Mouse (Mus musculus) embryonic facial prominence, embryonic 12.5 days (tissue): ENCODE data around the gene 4933415F23Rik. TPM values are rescaled to one million over a fixed set of nuclear protein-coding genes. Genes with fewer than 3 reads are reported as not detected.

Experiments
- ATAC-seq: fragments of 200-750 bp; cut with Nextera tagmentation; 2 replicates; pipeline ENCODE4 v1.8.0; 2017; ENCODE audit not compliant: insufficient number of reproducible peaks, insufficient read depth, low FRiP score, low TSS enrichment
- H3K27ac ChIP-seq: fragments of 300-500 bp; sonication (generic); 2 replicates; pipeline ENCODE4 v1.5.1; 2016; ENCODE audit warnings: mild to moderate bottlenecking
- H3K27me3 ChIP-seq: fragments of 300-500 bp; sonication (generic); 2 replicates; pipeline ENCODE4 v1.6.1; 2016; ENCODE audit warnings: mild to moderate bottlenecking, moderate library complexity
- H3K36me3 ChIP-seq: fragments of 300-500 bp; sonication (generic); 2 replicates; pipeline ENCODE4 v1.6.1; 2016; ENCODE audit warnings: mild to moderate bottlenecking
- H3K4me1 ChIP-seq: fragments of 300-500 bp; sonication (generic); 2 replicates; pipeline ENCODE4 v1.6.1; 2016
- H3K4me2 ChIP-seq: fragments of 300-500 bp; sonication (generic); replicated peaks from 2 replicates; pipeline ENCODE4 v1.6.1; 2016; ENCODE audit warnings: mild to moderate bottlenecking, moderate library complexity
- H3K4me3 ChIP-seq: fragments of 300-500 bp; sonication (generic); 2 replicates; pipeline ENCODE4 v1.5.1; 2016; ENCODE audit warnings: mild to moderate bottlenecking
- H3K9ac ChIP-seq: fragments of 300-500 bp; sonication (generic); 2 replicates; pipeline ENCODE4 v1.6.1; 2016; ENCODE audit warnings: mild to moderate bottlenecking, moderate library complexity
- H3K9me3 ChIP-seq: fragments of 300-500 bp; sonication (generic); 2 replicates; pipeline ENCODE4 v1.6.1; 2016; ENCODE audit warnings: mild to moderate bottlenecking, moderate library complexity
- WGBS: fragments of 180-500 bp; shearing (Covaris S2); methylation state at CpG from one replicate; pipeline ENCODE4 v1.1.7; 2016; 5-methylcytosine and 5-hydroxymethylcytosine counted together
- polyA plus RNA-seq: library from polyadenylated mRNA; unstranded; fragments of >200 nt; fragmentation: Nextera tagmentation; extraction: Ambion mirVana; gene quantifications from 2 replicates; pipeline ENCODE4 v1.2.1, GENCODE M21; 2016

The 4933415F23Rik gene
- polyA plus RNA-seq, 1 experiment from 2014 or later, result not detected

DNA sequence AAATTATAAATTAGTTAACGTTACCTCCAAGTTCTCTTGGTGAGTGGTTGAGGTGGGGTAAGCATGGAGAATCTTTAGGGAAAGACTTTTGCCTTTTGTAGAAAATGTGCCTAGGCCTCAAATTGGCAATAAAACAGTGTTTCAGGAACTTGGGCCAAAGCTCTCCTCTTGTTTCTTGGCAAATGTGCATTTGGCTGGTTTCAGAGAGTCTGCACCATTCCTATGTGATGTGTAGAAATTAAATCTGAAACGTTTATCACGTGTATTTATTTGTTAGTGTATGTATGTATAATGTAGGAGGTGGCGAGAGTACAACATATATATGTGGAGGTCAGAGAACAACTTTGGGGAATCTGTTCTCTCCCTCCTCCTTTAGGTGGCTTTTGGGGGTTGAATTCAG is 4.1 kb downstream of the 4933415F23Rik start:
- H3K36me3 ChIP-seq, result no peaks in the 10 kb centered on the region
- H3K9ac ChIP-seq, result no peak overlapping the region
- WGBS, result 81% methylated on average over 4 of the region's 4 CpGs
- no peaks in the 10 kb centered on the region for H3K9me3 ChIP-seq
- H3K27me3 ChIP-seq, result no peaks in the 10 kb centered on the region
- no peaks in the 10 kb centered on the region for H3K4me1 ChIP-seq
- H3K4me2 ChIP-seq, result no peak overlapping the region
- no peak overlapping the region for H3K4me3 ChIP-seq
- ATAC-seq, result no peak
- H3K27ac ChIP-seq, result no peak overlapping the region

DNA sequence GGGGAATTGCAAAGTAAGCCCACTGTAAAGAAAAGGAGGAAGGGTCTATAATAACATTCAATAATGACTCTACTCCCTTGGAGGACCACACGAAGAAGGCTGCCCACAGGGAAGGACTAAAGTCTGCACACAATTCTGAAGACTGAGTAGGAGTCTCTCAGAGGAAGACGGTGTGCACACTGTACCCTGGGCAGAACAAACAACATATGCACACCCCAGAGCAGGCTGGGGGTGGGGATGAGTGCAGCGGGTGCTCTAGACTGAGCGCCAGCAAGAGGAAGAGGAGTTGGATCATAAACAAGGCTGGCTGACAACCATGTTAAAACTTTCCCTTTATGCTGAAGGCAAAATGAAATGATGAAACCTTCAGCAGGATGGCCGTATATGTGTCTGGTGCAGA is 34.3 kb downstream of the 4933415F23Rik start:
- ATAC-seq, result no peak
- Histone ChIP-seq H3K4me2 (no peak overlapping the region), H3K36me3 (no peaks in the 10 kb centered on the region), H3K4me3 (no peak overlapping the region), H3K27ac (no peak overlapping the region), H3K9ac (no peak overlapping the region), H3K9me3 (no peaks in the 10 kb centered on the region), H3K4me1 (no peaks in the 10 kb centered on the region), H3K27me3 (no peaks in the 10 kb centered on the region)
- 78% methylated on average over 5 of the region's 5 CpGs for WGBS

DNA sequence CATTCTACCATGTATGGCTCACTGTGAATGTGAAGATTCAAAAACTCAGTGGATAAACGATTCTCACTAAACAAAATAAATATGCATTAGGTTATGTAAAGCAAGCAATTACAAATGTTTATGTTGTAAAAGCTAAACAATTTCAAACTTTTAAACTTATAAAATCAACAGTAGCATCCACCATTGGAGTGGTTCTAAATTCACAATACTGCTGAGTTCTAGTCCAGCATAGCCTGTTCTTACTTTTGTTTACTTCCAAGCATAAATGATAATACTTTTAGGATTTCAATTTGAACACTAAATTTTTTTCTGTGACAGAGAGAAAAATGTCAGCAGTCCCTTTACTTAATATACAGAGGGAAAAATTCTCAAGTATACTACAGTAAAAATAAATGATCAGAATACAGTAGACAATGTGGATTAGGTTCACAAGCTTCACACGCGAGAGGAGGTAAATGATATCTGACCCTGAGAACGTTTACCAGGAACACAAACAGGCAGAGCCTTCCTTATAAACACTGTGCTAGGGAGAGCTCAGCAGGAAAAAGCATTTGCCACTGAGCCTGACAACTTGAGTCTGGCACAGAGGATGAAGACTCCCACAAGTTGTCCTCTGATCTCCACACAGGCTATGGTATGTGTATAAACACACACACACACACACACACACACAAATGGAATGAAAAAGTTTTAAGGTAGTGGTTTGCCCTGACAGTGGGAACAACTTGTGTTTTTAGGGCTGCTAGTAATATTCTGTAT is 37.2 kb downstream of the 4933415F23Rik start:
- H3K27me3 ChIP-seq, result no peaks in the 10 kb centered on the region
- no peaks in the 10 kb centered on the region for H3K36me3 ChIP-seq
- H3K9me3 ChIP-seq, result no peaks in the 10 kb centered on the region
- H3K4me1 ChIP-seq, result no peaks in the 10 kb centered on the region
- no peak for ATAC-seq
- H3K9ac ChIP-seq, result no peak overlapping the region
- WGBS, result 50% methylated on average over 4 of the region's 4 CpGs
- no peak overlapping the region for H3K4me3 ChIP-seq
- no peak overlapping the region for H3K27ac ChIP-seq
- no peak overlapping the region for H3K4me2 ChIP-seq

DNA sequence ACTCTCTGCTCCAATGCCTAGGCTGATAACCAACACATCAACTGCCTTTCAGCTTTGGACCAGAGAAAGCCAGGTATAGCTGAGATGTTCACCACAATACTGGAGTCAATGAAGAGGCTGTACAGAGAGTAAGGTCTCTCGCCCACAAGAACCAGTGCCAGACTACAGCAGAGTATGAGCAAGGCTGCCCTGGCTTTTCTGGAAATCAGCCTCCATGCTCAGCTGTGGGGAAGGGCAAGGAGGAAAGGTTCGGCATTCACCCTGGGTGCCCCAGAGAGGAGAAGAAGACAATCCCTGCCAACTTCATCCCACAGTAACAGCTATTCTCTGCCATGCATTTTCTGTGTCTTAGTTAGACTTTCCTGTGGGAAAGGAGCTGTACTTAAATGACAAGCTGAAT is 38.1 kb downstream of the 4933415F23Rik start:
- no peaks in the 10 kb centered on the region for H3K36me3 ChIP-seq
- H3K27ac ChIP-seq, result no peak overlapping the region
- no peaks in the 10 kb centered on the region for H3K27me3 ChIP-seq
- WGBS, result 76% methylated on average over 2 of the region's 2 CpGs
- no peak overlapping the region for H3K4me3 ChIP-seq
- H3K4me1 ChIP-seq, result no peaks in the 10 kb centered on the region
- H3K4me2 ChIP-seq, result no peak overlapping the region
- H3K9ac ChIP-seq, result no peak overlapping the region
- ATAC-seq, result no peak
- H3K9me3 ChIP-seq, result no peaks in the 10 kb centered on the region

DNA sequence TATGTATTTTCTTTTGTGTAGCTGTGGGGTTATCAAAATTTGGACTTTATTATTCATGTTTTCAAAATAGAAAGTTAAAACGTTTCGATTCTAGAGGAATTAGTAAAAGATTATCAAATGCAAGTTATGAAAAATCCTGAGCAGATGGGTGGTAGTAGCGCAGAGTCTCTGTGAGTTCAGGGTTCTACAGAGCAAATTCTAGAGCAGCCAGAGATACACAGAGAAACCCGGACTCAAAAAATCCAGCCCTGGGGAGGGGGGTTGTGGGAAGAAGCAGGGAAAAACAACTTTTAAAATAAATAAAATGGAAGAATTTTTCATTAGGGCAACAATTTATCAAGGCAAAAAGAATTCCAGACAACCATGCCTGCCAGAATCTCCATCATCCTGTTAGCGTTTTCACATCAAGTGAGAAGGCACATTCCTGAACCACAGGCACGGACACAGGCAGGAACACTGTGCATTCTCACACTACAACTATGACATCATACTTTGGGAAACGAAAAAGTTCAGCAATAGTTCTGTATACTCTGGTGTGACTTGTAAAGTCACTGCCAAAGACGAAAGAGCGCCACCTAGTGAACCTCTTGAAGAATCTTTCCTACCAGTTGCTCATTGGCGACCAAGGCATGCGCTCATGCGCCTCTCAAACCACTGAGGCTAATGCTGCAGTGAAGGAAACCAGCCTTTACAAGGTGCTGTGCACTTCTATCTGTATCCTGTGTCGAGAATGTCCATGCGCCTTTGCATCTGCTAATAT is 40.3 kb downstream of the 4933415F23Rik start:
- no peaks in the 10 kb centered on the region for H3K4me1 ChIP-seq
- no peak overlapping the region for H3K4me3 ChIP-seq
- no peak overlapping the region for H3K27ac ChIP-seq
- H3K4me2 ChIP-seq, result no peak overlapping the region
- no peak overlapping the region for H3K9ac ChIP-seq
- ATAC-seq, result peak; percentile 87
- H3K36me3 ChIP-seq, result no peaks in the 10 kb centered on the region
- 26% methylated on average over 14 of the region's 14 CpGs for WGBS
- no peaks in the 10 kb centered on the region for H3K9me3 ChIP-seq
- H3K27me3 ChIP-seq, result no peaks in the 10 kb centered on the region

DNA sequence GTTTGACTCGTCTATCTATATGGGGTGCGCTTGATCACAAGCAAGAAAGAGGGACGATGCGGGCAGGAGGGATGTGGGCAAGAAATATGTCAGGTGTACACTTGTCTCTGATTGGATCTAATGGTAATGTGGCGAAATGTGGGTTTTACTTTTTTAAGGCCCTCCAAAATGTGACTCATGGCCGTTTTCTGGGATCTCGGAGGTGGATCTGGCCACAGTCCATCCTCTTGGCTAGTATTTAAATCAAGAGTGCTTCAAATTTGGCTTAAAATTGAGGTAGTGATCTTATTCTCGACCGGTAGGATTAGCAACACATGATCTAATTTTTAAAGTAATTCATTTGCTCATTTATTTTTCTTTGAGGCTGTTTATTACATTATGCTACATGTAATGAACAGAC is 42.0 kb downstream of the 4933415F23Rik start:
- Histone ChIP-seq H3K4me2 (no peak overlapping the region), H3K4me1 (no peaks in the 10 kb centered on the region), H3K36me3 (no peaks in the 10 kb centered on the region), H3K9me3 (no peaks in the 10 kb centered on the region), H3K27ac (no peak overlapping the region), H3K27me3 (no peaks in the 10 kb centered on the region), H3K9ac (no peak overlapping the region), H3K4me3 (no peak overlapping the region)
- WGBS, result 93% methylated on average over 9 of the region's 9 CpGs
- ATAC-seq, result no peak
